Mouse (Mus musculus) heart, adult 2 months (tissue): ENCODE results near the gene Adh7.

Experiments used
- CTCF ChIP-seq: fragments of 200-600 bp; IDR thresholded peaks from 2 replicates; pipeline ENCODE4 v1.8.1; 2022; ENCODE audit warnings: antibody characterized with exemption, mild to moderate bottlenecking, moderate library complexity
- EP300 ChIP-seq: fragments of 200-500 bp; IDR thresholded peaks from 2 replicates; pipeline ENCODE4 v1.6.1; 2011; ENCODE audit warnings: low read depth, low read length, control low read depth; ENCODE audit not compliant: insufficient read depth
- POLR2A ChIP-seq: fragments of 200-500 bp; IDR thresholded peaks from 2 replicates; pipeline ENCODE4 v1.6.1; 2011; ENCODE audit warnings: mild to moderate bottlenecking, low read depth, low read length, control low read depth; ENCODE audit not compliant: insufficient read depth

GRCm38 (mm10) chr3:138247241-138247640 lies 29.7 kb downstream of the Adh7 start:
- TF ChIP-seq CTCF (no peak), POLR2A (no peak), EP300 (no peak)
